Mouse (Mus musculus): ENCODE measurements around the gene Nlrp4b. TPM values are rescaled to one million over a fixed set of nuclear protein-coding genes. Genes with fewer than 3 reads are reported as not detected.
"Not testable (repeated sequence)": the region's sequence is repeated elsewhere in the genome, so short reads cannot be mapped to it uniquely, and the experiment has no call there.

The Nlrp4b gene
- not detected in 2 replicates for polyA plus RNA-seq (2015; fragmentation: Nextera tagmentation; extraction: Ambion mirVana)

DNA sequence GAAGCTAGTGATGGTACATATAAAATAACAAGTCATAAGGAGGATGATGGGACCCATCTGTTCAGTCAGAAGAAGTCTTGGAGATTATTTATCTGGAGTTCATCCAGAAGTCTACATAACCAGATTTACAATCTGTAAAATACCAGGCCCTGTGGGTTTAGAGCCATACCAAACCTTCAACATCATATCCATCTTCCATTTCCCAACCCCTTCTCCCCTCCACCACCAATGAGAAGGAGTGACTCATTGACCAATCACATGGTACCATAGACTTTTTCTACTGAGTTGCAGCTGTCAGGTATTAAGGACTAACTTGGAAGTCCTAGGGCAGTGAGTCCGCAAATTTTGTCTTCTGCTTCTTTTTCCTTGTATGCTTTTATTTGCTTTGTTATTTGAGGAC, at the start of gene Nlrp4b:
TSS of gene Nlrp4b (plus strand) at position 301 of the 400 bp plus-strand sequence.
- Histone ChIP-seq H3K4me3 (ENCODE audit: low read length) (no peak within 1 kb of the TSS), H3K4me1 (ENCODE audit: insufficient read depth, low read length) (no peaks in the 10 kb centered on the region), H3K27me3 (ENCODE audit: insufficient read depth, low read length) (no peaks in the 10 kb centered on the region), H3K27ac (ENCODE audit: low read length) (no peak within 1 kb of the TSS), H3K9ac (replicated peaks; ENCODE audit: low read length) (no peak within 1 kb of the TSS), H3K36me3 (ENCODE audit: insufficient read depth, low read length) (no peaks in the 10 kb centered on the region), H3K9me3 (ENCODE audit: low read length) (peaks cover 16% of the 10 kb centered on the region), H3K4me2 (replicated peaks; ENCODE audit: low read depth, low read length) (no peak within 1 kb of the TSS)
- 92% methylated on average over 1 of the region's 1 CpGs for WGBS
- ATAC-seq (ENCODE audit: low FRiP score, low TSS enrichment), result no peak

DNA sequence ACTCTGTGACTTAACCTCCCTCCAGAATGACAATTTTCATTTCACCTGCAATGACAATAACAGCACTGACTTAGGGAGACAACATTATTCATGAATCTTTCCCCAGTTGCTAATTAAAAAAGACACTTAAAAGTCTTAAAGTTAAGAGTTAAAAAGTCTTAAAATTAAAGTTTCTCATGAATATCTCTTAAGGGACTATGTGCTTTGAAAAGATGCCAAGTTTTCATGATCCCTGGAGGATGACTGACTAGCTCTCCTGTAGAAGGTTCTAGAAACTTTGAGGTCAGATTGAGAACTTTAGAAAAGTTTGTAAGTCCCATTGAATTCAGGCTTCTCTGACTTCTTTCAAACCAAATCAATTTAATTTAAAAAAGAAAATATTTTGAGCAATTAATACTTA, 66.7 kb downstream of the Nlrp4b start, which contains the start of gene Vmn1r71:
TSS of gene Vmn1r71 (minus strand) at position 101 of the 400 bp plus-strand sequence.
- Histone ChIP-seq H3K4me2 (replicated peaks; ENCODE audit: low read depth, low read length) (no peak within 1 kb of the TSS), H3K4me1 (ENCODE audit: insufficient read depth, low read length) (no peaks in the 10 kb centered on the region), H3K4me3 (ENCODE audit: low read length) (no peak within 1 kb of the TSS), H3K9me3 (ENCODE audit: low read length) (peaks cover 18% of the 10 kb centered on the region), H3K36me3 (ENCODE audit: insufficient read depth, low read length) (no peaks in the 10 kb centered on the region), H3K9ac (replicated peaks; ENCODE audit: low read length) (no peak within 1 kb of the TSS), H3K27ac (ENCODE audit: low read length) (no peak within 1 kb of the TSS), H3K27me3 (ENCODE audit: insufficient read depth, low read length) (no peaks in the 10 kb centered on the region)
- no peak for ATAC-seq (ENCODE audit: low FRiP score, low TSS enrichment)

DNA sequence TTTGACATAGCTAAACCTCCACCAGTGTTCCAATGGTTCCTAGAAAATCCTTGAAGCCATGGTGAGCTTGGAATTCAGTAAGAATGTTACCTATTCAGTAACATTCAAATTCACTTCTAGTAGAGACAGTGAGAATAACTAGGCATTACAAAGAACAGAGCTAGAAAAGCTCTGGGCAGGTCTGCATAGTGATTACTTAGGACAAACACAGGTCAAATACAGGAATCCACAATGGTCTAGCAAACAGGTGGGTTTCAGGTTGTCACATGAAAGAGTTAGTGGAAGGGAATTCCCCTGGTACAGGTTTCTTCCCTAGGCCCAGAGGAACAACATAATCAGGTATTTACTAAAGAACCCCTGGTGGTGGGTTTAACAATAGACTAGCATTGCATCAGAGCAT, 70.0 kb downstream of the Nlrp4b start:
- H3K9me3 ChIP-seq (ENCODE audit: low read length), result peaks cover 18% of the 10 kb centered on the region
- H3K4me2 ChIP-seq (replicated peaks; ENCODE audit: low read depth, low read length); H3K27me3 ChIP-seq (ENCODE audit: insufficient read depth, low read length); H3K4me1 ChIP-seq (ENCODE audit: insufficient read depth, low read length); ATAC-seq (ENCODE audit: low FRiP score, low TSS enrichment); H3K4me3 ChIP-seq (ENCODE audit: low read length); H3K9ac ChIP-seq (replicated peaks; ENCODE audit: low read length); H3K36me3 ChIP-seq (ENCODE audit: insufficient read depth, low read length); H3K27ac ChIP-seq (ENCODE audit: low read length): not testable (repeated sequence)

Other genes starting within 250 kb of the Nlrp4b start
- gene Vmn1r67, start 244.5 kb upstream of the Nlrp4b start, polyA plus RNA-seq (2015; fragmentation: Nextera tagmentation; extraction: Ambion mirVana), result not detected in 2 replicates
- 12.3 and 12.6 TPM in 2 replicates for gene Zik1, start 192.4 kb upstream of the Nlrp4b start, polyA plus RNA-seq (2015; fragmentation: Nextera tagmentation; extraction: Ambion mirVana)
- gene Vmn1r68, start 129.3 kb upstream of the Nlrp4b start, polyA plus RNA-seq (2015; fragmentation: Nextera tagmentation; extraction: Ambion mirVana), result not detected in 2 replicates
- gene Vmn1r69, start 74.1 kb upstream of the Nlrp4b start, polyA plus RNA-seq (2015; fragmentation: Nextera tagmentation; extraction: Ambion mirVana), result not detected in 2 replicates
- gene Vmn1r70, start 56.3 kb upstream of the Nlrp4b start, polyA plus RNA-seq (2015; fragmentation: Nextera tagmentation; extraction: Ambion mirVana), result not detected in 2 replicates
- gene Vmn1r71, start 66.6 kb downstream of the Nlrp4b start, polyA plus RNA-seq (2015; fragmentation: Nextera tagmentation; extraction: Ambion mirVana), result not detected in 2 replicates
- gene Zscan4b, start 217.3 kb downstream of the Nlrp4b start, polyA plus RNA-seq (2015; fragmentation: Nextera tagmentation; extraction: Ambion mirVana), result not detected in 2 replicates